Mouse (Mus musculus) layer of hippocampus, adult 11-12 months (tissue): ENCODE measurements around the gene Mkks.

Source experiments
- DNase-seq: peaks from one replicate; pipeline ENCODE4 v3.0.0; 2022; ENCODE audit warnings: low spot score

Gene Mkks

GRCm38 (mm10) chr2:136834715-136835075 lies 56.5 kb downstream of the Mkks start:
- no peak for DNase-seq

- no peak for DNase-seq
Measured at GRCm38 (mm10) chr2:136833976-136834714, 57.0 kb downstream of the Mkks start.

GRCm38 (mm10) chr2:136832936-136833335 lies 58.3 kb downstream of the Mkks start:
- DNase-seq: no peak

GRCm38 (mm10) chr2:136827612-136828011 lies 63.6 kb downstream of the Mkks start:
- DNase-seq: no peak
